Mouse (Mus musculus) myocyte (in vitro differentiated cells): Measurements from ENCODE around the gene Map4. TPM values are rescaled to one million over a fixed set of nuclear protein-coding genes. Genes with fewer than 3 reads are reported as not detected.

Source experiments
- H3K27me3 ChIP-seq: one replicate; pipeline ENCODE4 v1.6.1; 2011; ENCODE audit not compliant: control insufficient read depth, insufficient read depth, insufficient read length
- H3K36me3 ChIP-seq: one replicate; pipeline ENCODE4 v1.6.1; 2011; ENCODE audit not compliant: control insufficient read depth, insufficient read depth
- H3K4me2 ChIP-seq: one replicate; pipeline ENCODE4 v1.6.1; 2011; ENCODE audit warnings: low read depth, control low read depth
- H3K4me3 ChIP-seq: one replicate; pipeline ENCODE4 v1.5.1; 2011; ENCODE audit warnings: mild to moderate bottlenecking, control low read depth, moderate library complexity
- H3K79me2 ChIP-seq: one replicate; pipeline ENCODE4 v1.6.1; 2011; ENCODE audit not compliant: control insufficient read depth, insufficient read depth
- H3ac ChIP-seq: one replicate; pipeline ENCODE4 v1.6.1; 2011; ENCODE audit not compliant: control insufficient read depth, insufficient read length
- CEBPB ChIP-seq: IDR thresholded peaks from 2 replicates; pipeline ENCODE4 v1.6.1; 2011; ENCODE audit warnings: mild to moderate bottlenecking, moderate library complexity; ENCODE audit not compliant: poor library complexity, insufficient read depth, severe bottlenecking
- E2F4 ChIP-seq: IDR thresholded peaks from one replicate; pipeline ENCODE4 v1.6.1; 2011; ENCODE audit warnings: mild to moderate bottlenecking, control low read depth, moderate library complexity; ENCODE audit not compliant: insufficient read depth
- MAX ChIP-seq: IDR thresholded peaks from one replicate; pipeline ENCODE4 v1.6.1; 2011; ENCODE audit warnings: low read depth, mild to moderate bottlenecking, control low read depth
- MYOD1 ChIP-seq, 3 experiments: IDR thresholded peaks; one replicate each; pipeline ENCODE4 v1.6.1; 2011; ENCODE audit warnings: control low read depth in 2 of 3, low read depth in 2 of 3, mild to moderate bottlenecking in 2 of 3, moderate library complexity in 1 of 3; ENCODE audit not compliant: insufficient read length in 2 of 3, control insufficient read depth in 1 of 3
- MYOG ChIP-seq, 3 experiments: IDR thresholded peaks; one replicate each; pipeline ENCODE4 v1.6.1; 2011; ENCODE audit warnings: control low read depth in 2 of 3, low read depth in 2 of 3, mild to moderate bottlenecking in 2 of 3; ENCODE audit not compliant: insufficient read length in 2 of 3, control insufficient read depth in 1 of 3, insufficient read depth in 1 of 3
- POLR2A ChIP-seq: IDR thresholded peaks from one replicate; pipeline ENCODE4 v1.6.1; 2011; ENCODE audit warnings: low read depth, mild to moderate bottlenecking, control low read depth, moderate library complexity; ENCODE audit not compliant: insufficient read length
- POLR2AphosphoS2 ChIP-seq: IDR thresholded peaks from one replicate; pipeline ENCODE4 v1.6.1; 2011; ENCODE audit warnings: low read depth, control low read depth; ENCODE audit not compliant: insufficient read length
- REST ChIP-seq: IDR thresholded peaks from one replicate; pipeline ENCODE4 v1.6.1; 2011; ENCODE audit warnings: mild to moderate bottlenecking, control low read depth, moderate library complexity; ENCODE audit not compliant: insufficient read depth, insufficient read length
- SRF ChIP-seq: IDR thresholded peaks from one replicate; pipeline ENCODE4 v1.6.1; 2011; ENCODE audit warnings: low read depth; ENCODE audit not compliant: control insufficient read depth, insufficient read length
- TCF12 ChIP-seq: IDR thresholded peaks from one replicate; pipeline ENCODE4 v1.6.1; 2011; ENCODE audit warnings: mild to moderate bottlenecking, control low read depth; ENCODE audit not compliant: poor library complexity, insufficient read depth, severe bottlenecking
- TCF3 ChIP-seq: IDR thresholded peaks from one replicate; pipeline ENCODE4 v1.6.1; 2011; ENCODE audit warnings: low read depth, control low read depth; ENCODE audit not compliant: insufficient read length
- USF1 ChIP-seq: IDR thresholded peaks from one replicate; pipeline ENCODE4 v1.6.1; 2011; ENCODE audit warnings: low read depth, mild to moderate bottlenecking, control low read depth, moderate library complexity
- polyA plus RNA-seq: library from polyadenylated mRNA; unstranded; fragments of >200 nt; fragmentation: generic; extraction: Trizol; gene quantifications from one replicate; pipeline ENCODE4 v1.2.1, GENCODE M21; 2012; ENCODE audit warnings: missing spikeins

Map4 gene
- polyA plus RNA-seq, 1 experiment, result 246 TPM

DNA sequence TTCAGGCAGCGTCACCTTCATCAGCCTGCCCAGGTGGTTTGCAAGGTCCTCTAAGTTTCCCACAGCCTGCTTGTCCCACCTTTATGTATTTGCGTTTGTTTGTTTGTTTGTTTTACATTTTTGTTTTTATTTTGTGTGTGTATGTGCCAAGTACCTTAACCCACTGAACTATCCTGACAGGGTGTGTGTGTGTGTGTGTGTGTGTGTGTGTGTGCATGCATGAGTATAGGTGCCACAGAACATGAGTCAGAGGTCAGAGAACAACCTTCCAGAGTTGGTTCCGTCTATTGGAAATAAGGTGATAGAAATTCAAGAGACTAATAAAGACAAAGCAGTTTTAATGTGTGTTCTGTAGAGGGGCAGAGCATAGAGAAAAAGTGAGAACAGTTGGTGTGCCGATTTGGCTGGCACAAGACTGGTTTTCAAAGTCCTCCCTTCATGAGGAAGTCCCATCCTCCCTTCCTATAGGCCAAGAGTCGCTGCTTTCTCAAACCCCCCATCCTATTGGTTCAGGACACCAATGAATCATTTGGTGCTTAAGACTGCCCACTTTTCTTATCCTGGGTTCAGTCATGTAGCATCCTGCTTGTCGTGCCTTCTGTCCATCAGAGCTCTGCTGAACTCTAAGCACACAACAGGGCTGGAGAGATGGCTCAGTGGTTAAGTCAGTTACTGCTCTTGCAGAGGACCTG lies 23.3 kb upstream of the Map4 start:
- no peak for TF ChIP-seq POLR2AphosphoS2
- no peak overlapping the region for H3K4me3 ChIP-seq
- no peak overlapping the region for H3ac ChIP-seq
- no peaks in the 10 kb centered on the region for H3K27me3 ChIP-seq
- peak overlapping the region; percentile 68 for H3K4me2 ChIP-seq
- H3K79me2 ChIP-seq, result no peaks in the 10 kb centered on the region
- no peaks in the 10 kb centered on the region for H3K36me3 ChIP-seq

- no peaks in the 10 kb centered on the region for H3K36me3 ChIP-seq
- H3K4me2 ChIP-seq, result no peak overlapping the region
- no peak for TF ChIP-seq POLR2AphosphoS2
- TF ChIP-seq USF1, result no peak
- TF ChIP-seq POLR2A, result no peak
- TF ChIP-seq TCF12, result no peak
- no peak for TF ChIP-seq MAX
- TF ChIP-seq MYOG (IDR thresholded peaks at IDR 0.05; ENCODE audit: control insufficient read depth in 1 of 3, insufficient read depth in 1 of 3, insufficient read length in 2 of 3, low read depth in 2 of 3), result no peak
- H3K27me3 ChIP-seq, result no peaks in the 10 kb centered on the region
- no peaks in the 10 kb centered on the region for H3K79me2 ChIP-seq
- no peak overlapping the region for H3K4me3 ChIP-seq
- no peak overlapping the region for H3ac ChIP-seq
These were observed 22.2 kb upstream of the Map4 start for GRCm38 (mm10) chr9:109909102-109909501.

DNA sequence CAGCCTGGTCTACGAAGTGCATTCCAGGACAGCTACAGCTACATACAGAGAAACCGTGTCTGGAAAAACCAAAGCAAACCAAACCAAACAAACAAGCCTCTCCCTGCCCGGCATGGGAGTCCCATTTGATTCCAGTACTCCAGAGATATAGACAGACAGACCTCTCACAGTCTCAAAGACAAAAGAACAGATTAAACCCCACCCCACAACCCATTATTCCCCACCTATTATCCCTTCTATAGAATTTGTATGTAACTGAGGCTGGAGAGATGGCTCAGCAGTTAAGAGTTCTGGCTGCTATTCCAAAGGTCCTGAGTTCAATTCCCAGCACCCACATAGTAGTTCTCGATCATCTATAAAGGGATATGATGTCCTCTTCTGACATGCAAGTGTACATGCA lies 21.3 kb upstream of the Map4 start:
- Histone ChIP-seq H3K4me3 (no peak overlapping the region), H3K79me2 (no peaks in the 10 kb centered on the region), H3K4me2 (no peak overlapping the region), H3ac (no peak overlapping the region), H3K27me3 (no peaks in the 10 kb centered on the region), H3K36me3 (no peaks in the 10 kb centered on the region)
- TF ChIP-seq POLR2AphosphoS2 (no peak), POLR2A (no peak), TCF3 (no peak), USF1 (no peak), CEBPB (no peak), MYOD1 (IDR thresholded peaks at IDR 0.05; ENCODE audit: control insufficient read depth in 1 of 3, insufficient read length in 2 of 3, low read depth in 2 of 3) (no peak), REST (no peak), SRF (no peak), MAX (no peak), TCF12 (no peak), MYOG (IDR thresholded peaks at IDR 0.05; ENCODE audit: control insufficient read depth in 1 of 3, insufficient read depth in 1 of 3, insufficient read length in 2 of 3, low read depth in 2 of 3) (no peak), E2F4 (no peak)

- Histone ChIP-seq H3K79me2 (no peaks in the 10 kb centered on the region), H3K27me3 (no peaks in the 10 kb centered on the region), H3ac (no peak overlapping the region), H3K4me3 (no peak overlapping the region), H3K4me2 (no peak overlapping the region), H3K36me3 (no peaks in the 10 kb centered on the region)
- TF ChIP-seq REST, result no peak
- TF ChIP-seq POLR2A, result no peak
- TF ChIP-seq E2F4, result no peak
- TF ChIP-seq POLR2AphosphoS2, result no peak
- no peak for TF ChIP-seq TCF12
- TF ChIP-seq SRF, result no peak
- TF ChIP-seq MYOG (IDR thresholded peaks at IDR 0.05; ENCODE audit: control insufficient read depth in 1 of 3, insufficient read depth in 1 of 3, insufficient read length in 2 of 3, low read depth in 2 of 3), result no peak
- TF ChIP-seq MYOD1 (IDR thresholded peaks at IDR 0.05; ENCODE audit: control insufficient read depth in 1 of 3, insufficient read length in 2 of 3, low read depth in 2 of 3), result no peak
- TF ChIP-seq TCF3, result no peak
- no peak for TF ChIP-seq USF1
- no peak for TF ChIP-seq CEBPB
- TF ChIP-seq MAX, result no peak
These were observed 19.5 kb upstream of the Map4 start for GRCm38 (mm10) chr9:109911779-109912178.

DNA sequence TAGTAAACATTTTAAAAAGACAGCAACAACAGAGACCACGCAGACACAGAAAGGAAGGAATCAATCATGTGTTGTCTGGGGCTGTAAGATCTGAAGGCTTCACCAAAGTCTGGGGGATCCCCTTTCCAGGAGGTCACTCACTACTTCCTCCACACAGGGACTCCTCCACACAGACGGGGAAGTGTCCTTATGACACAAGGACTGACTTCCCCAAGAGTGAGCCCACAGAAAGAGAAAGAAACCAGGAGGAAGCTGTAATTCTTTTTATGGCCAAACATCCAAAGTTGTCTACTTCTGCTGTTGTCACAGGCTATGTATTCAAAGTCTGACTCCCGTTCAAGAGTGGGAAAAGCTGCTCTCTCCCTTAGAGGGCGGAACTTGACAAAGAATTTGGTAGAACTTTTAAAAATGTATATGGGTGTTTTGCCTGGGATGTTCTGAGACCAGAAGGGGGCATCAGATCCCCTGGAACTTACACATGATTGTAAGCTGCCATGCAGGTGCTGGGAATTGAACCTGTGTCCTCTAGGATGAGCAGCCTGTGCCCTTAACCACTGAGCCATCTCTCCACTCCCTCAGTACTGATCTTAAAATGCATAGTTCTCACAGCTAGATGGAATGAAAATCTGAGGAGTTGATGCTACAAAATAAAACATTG lies 16.9 kb upstream of the Map4 start:
- H3K4me2 ChIP-seq, result no peak overlapping the region
- TF ChIP-seq TCF3, result no peak
- no peak for TF ChIP-seq CEBPB
- no peak for TF ChIP-seq POLR2A
- no peak for TF ChIP-seq USF1
- no peak for TF ChIP-seq POLR2AphosphoS2
- TF ChIP-seq E2F4, result no peak
- no peak for TF ChIP-seq MYOG (IDR thresholded peaks at IDR 0.05; ENCODE audit: control insufficient read depth in 1 of 3, insufficient read depth in 1 of 3, insufficient read length in 2 of 3, low read depth in 2 of 3)
- no peak for TF ChIP-seq SRF
- TF ChIP-seq MYOD1 (IDR thresholded peaks at IDR 0.05; ENCODE audit: control insufficient read depth in 1 of 3, insufficient read length in 2 of 3, low read depth in 2 of 3), result no peak
- no peak for TF ChIP-seq MAX
- no peak for TF ChIP-seq TCF12
- no peak for TF ChIP-seq REST

More for the DNA sequence above, 16.9 kb upstream of the Map4 start:
- no peaks in the 10 kb centered on the region for H3K79me2 ChIP-seq
- no peaks in the 10 kb centered on the region for H3K27me3 ChIP-seq
- no peaks in the 10 kb centered on the region for H3K36me3 ChIP-seq
- H3K4me3 ChIP-seq, result no peak overlapping the region
- no peak overlapping the region for H3ac ChIP-seq
